Mouse (Mus musculus): Measurements from ENCODE around the gene Dynlt1b. TPM values are rescaled to one million over a fixed set of nuclear protein-coding genes. Genes with fewer than 3 reads are reported as not detected.
"Not testable (repeated sequence)": the region's sequence is repeated elsewhere in the genome, so short reads cannot be mapped to it uniquely, and the experiment has no call there.

The Dynlt1b gene
- polyA plus RNA-seq, 1 experiment, result 2.6 TPM

- not testable (repeated sequence) for H3K4me1 ChIP-seq (ENCODE audit: control insufficient read depth); H3K9me3 ChIP-seq (ENCODE audit: control insufficient read depth, low read length); H3K27me3 ChIP-seq (ENCODE audit: control insufficient read depth); H3K4me3 ChIP-seq (replicated peaks); H3K36me3 ChIP-seq (ENCODE audit: control insufficient read depth)
Measured at GRCm38 (mm10) chr17:6406972-6407371, 22.9 kb upstream of the Dynlt1b start.

GRCm38 (mm10) chr17:6410713-6411213 is 19.1 kb upstream of the Dynlt1b start:
- not testable (repeated sequence) for H3K4me1 ChIP-seq (ENCODE audit: control insufficient read depth); H3K4me3 ChIP-seq (replicated peaks); H3K27me3 ChIP-seq (ENCODE audit: control insufficient read depth); H3K9me3 ChIP-seq (ENCODE audit: control insufficient read depth, low read length); H3K36me3 ChIP-seq (ENCODE audit: control insufficient read depth)

- not testable (repeated sequence) for H3K4me3 ChIP-seq (replicated peaks); H3K36me3 ChIP-seq (ENCODE audit: control insufficient read depth); H3K4me1 ChIP-seq (ENCODE audit: control insufficient read depth); H3K9me3 ChIP-seq (ENCODE audit: control insufficient read depth, low read length); H3K27me3 ChIP-seq (ENCODE audit: control insufficient read depth)
Measured at GRCm38 (mm10) chr17:6417118-6417517, 12.8 kb upstream of the Dynlt1b start.

- not testable (repeated sequence) for H3K4me1 ChIP-seq (ENCODE audit: control insufficient read depth); H3K36me3 ChIP-seq (ENCODE audit: control insufficient read depth); H3K4me3 ChIP-seq (replicated peaks)
Measured at GRCm38 (mm10) chr17:6420557-6420956, 9.4 kb upstream of the Dynlt1b start.

GRCm38 (mm10) chr17:6421547-6422326 is 8.2 kb upstream of the Dynlt1b start:
- H3K4me3 ChIP-seq (replicated peaks); H3K36me3 ChIP-seq (ENCODE audit: control insufficient read depth); H3K9me3 ChIP-seq (ENCODE audit: control insufficient read depth, low read length); H3K4me1 ChIP-seq (ENCODE audit: control insufficient read depth); H3K27me3 ChIP-seq (ENCODE audit: control insufficient read depth): not testable (repeated sequence)

More at GRCm38 (mm10) chr17:6420557-6420956, 9.4 kb upstream of the Dynlt1b start:
- H3K27me3 ChIP-seq (ENCODE audit: control insufficient read depth); H3K9me3 ChIP-seq (ENCODE audit: control insufficient read depth, low read length): not testable (repeated sequence)

- not testable (repeated sequence) for H3K27me3 ChIP-seq (ENCODE audit: control insufficient read depth); H3K4me1 ChIP-seq (ENCODE audit: control insufficient read depth); H3K36me3 ChIP-seq (ENCODE audit: control insufficient read depth); H3K9me3 ChIP-seq (ENCODE audit: control insufficient read depth, low read length); H3K4me3 ChIP-seq (replicated peaks)
Measured at GRCm38 (mm10) chr17:6422370-6422769, 7.5 kb upstream of the Dynlt1b start.

GRCm38 (mm10) chr17:6422805-6423204 is 7.1 kb upstream of the Dynlt1b start:
- H3K9me3 ChIP-seq (ENCODE audit: control insufficient read depth, low read length); H3K27me3 ChIP-seq (ENCODE audit: control insufficient read depth); H3K36me3 ChIP-seq (ENCODE audit: control insufficient read depth); H3K4me3 ChIP-seq (replicated peaks); H3K4me1 ChIP-seq (ENCODE audit: control insufficient read depth): not testable (repeated sequence)

GRCm38 (mm10) chr17:6424294-6424980 is 5.5 kb upstream of the Dynlt1b start:
- H3K4me3 ChIP-seq (replicated peaks); H3K36me3 ChIP-seq (ENCODE audit: control insufficient read depth); H3K4me1 ChIP-seq (ENCODE audit: control insufficient read depth); H3K9me3 ChIP-seq (ENCODE audit: control insufficient read depth, low read length); H3K27me3 ChIP-seq (ENCODE audit: control insufficient read depth): not testable (repeated sequence)

- H3K36me3 ChIP-seq (ENCODE audit: control insufficient read depth); H3K4me3 ChIP-seq (replicated peaks); H3K4me1 ChIP-seq (ENCODE audit: control insufficient read depth); H3K27me3 ChIP-seq (ENCODE audit: control insufficient read depth); H3K9me3 ChIP-seq (ENCODE audit: control insufficient read depth, low read length): not testable (repeated sequence)
Measured at GRCm38 (mm10) chr17:6425325-6425724, 4.6 kb upstream of the Dynlt1b start.

- not testable (repeated sequence) for H3K4me1 ChIP-seq (ENCODE audit: control insufficient read depth); H3K4me3 ChIP-seq (replicated peaks); H3K36me3 ChIP-seq (ENCODE audit: control insufficient read depth); H3K9me3 ChIP-seq (ENCODE audit: control insufficient read depth, low read length); H3K27me3 ChIP-seq (ENCODE audit: control insufficient read depth)
Measured at GRCm38 (mm10) chr17:6426869-6427268, 3.0 kb upstream of the Dynlt1b start.

- H3K4me1 ChIP-seq (ENCODE audit: control insufficient read depth), result not testable (repeated sequence)
Measured at GRCm38 (mm10) chr17:6428926-6429325, 986 bp upstream of the Dynlt1b start.

GRCm38 (mm10) chr17:6430410-6431001 is 594 bp downstream of the Dynlt1b start:
- peak overlapping the region; percentile 56 for H3K4me3 ChIP-seq (replicated peaks)
- peaks cover 12% of the 10 kb centered on the region for H3K36me3 ChIP-seq (ENCODE audit: control insufficient read depth)
- not testable (repeated sequence) for H3K4me1 ChIP-seq (ENCODE audit: control insufficient read depth); H3K9me3 ChIP-seq (ENCODE audit: control insufficient read depth, low read length); H3K27me3 ChIP-seq (ENCODE audit: control insufficient read depth)

More at GRCm38 (mm10) chr17:6428926-6429325, 986 bp upstream of the Dynlt1b start:
- not testable (repeated sequence) for H3K27me3 ChIP-seq (ENCODE audit: control insufficient read depth); H3K36me3 ChIP-seq (ENCODE audit: control insufficient read depth); H3K4me3 ChIP-seq (replicated peaks); H3K9me3 ChIP-seq (ENCODE audit: control insufficient read depth, low read length)

- H3K4me1 ChIP-seq (ENCODE audit: control insufficient read depth); H3K4me3 ChIP-seq (replicated peaks); H3K9me3 ChIP-seq (ENCODE audit: control insufficient read depth, low read length); H3K27me3 ChIP-seq (ENCODE audit: control insufficient read depth): not testable (repeated sequence)
- H3K36me3 ChIP-seq (ENCODE audit: control insufficient read depth), result peaks cover 14% of the 10 kb centered on the region
Measured at GRCm38 (mm10) chr17:6432456-6432855, 2.5 kb downstream of the Dynlt1b start.

GRCm38 (mm10) chr17:6433691-6434090 is 3.8 kb downstream of the Dynlt1b start:
- H3K4me1 ChIP-seq (ENCODE audit: control insufficient read depth); H3K4me3 ChIP-seq (replicated peaks); H3K9me3 ChIP-seq (ENCODE audit: control insufficient read depth, low read length); H3K27me3 ChIP-seq (ENCODE audit: control insufficient read depth): not testable (repeated sequence)
- peaks cover 17% of the 10 kb centered on the region for H3K36me3 ChIP-seq (ENCODE audit: control insufficient read depth)
